Mouse (Mus musculus): Measurements from ENCODE around the gene Thrb.

Gene Thrb

DNA sequence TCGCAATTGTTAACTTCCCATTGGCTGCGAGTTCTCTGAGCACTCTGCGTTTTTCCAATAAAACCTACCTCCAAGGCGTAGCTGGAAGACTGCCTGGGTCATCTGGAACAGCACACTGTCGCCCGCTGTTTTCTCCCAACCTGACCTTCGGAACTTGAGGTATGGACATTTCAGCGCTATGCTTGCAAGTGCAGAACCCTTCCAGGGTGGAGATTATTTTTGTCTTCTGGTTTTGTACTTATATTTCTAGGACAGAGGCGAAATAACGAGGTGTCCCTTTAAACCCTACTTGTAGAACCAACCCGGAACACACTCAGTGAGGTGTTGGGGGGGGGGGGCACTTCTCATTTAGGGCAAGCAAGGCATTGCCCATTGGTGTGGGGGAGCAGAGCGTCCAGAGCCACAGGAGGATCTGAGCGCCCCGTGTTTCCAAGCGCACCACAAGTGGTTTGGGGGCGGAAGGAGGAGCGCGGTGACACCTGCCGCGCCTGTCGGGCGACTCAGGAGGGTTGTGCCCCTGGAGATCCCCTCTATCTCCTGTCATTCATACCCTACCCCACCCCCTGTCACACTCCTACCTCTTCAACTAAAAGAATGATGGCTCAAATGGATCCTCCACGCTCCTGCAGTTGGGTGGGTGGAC lies at the start of gene Thrb:
Gene Thrb (plus strand): TSS at position 576 of the 643 bp plus-strand sequence.
- in situ Hi-C loops (cut with MboI, MseI) = loop anchor here (5.0 to 25.0 kb wide), 3 partner anchors 253 to 502 kb away; no protein-coding TSS in a partner anchor

DNA sequence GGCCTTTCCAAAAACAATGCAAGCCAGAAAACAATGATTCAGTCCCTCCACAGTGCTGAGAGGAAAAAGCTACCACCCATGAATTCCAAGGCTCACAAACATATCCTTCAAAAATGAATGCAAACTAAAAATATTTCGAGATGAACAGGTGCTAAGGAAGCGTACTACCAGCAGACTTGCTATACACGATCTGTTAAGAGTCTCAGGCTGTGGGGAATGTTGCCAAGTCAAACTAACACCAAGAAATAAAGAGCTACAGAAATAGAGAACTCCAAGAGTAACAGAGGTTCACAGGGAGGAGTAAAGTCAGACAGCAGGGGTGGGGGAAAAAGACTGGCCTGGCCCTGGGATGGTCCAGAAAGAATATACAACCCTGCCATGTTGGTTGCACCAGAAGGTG lies 38.4 kb upstream of the Thrb start:
- in situ Hi-C loops (cut with MboI, MseI) = no loop called here

DNA sequence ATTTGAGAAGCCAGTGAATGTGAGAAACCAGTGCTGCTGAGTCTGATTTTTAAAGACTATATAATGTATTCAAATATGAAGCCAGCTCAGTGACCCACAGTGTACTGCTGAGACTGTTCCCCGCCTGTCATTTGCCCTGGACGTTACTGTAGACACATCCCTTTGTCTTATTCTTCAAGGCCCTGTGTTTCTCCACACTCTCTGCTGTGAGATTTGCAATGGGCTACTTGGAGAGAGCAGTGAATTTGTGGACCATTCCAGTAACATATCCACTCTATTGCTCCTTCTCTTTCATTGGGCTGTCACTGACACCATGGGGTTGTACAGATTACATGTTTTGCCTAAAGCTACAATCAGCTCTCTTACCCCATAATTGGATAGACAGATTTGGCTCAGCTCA lies 36.1 kb upstream of the Thrb start:
- in situ Hi-C loops (cut with MboI, MseI) = no loop called here

DNA sequence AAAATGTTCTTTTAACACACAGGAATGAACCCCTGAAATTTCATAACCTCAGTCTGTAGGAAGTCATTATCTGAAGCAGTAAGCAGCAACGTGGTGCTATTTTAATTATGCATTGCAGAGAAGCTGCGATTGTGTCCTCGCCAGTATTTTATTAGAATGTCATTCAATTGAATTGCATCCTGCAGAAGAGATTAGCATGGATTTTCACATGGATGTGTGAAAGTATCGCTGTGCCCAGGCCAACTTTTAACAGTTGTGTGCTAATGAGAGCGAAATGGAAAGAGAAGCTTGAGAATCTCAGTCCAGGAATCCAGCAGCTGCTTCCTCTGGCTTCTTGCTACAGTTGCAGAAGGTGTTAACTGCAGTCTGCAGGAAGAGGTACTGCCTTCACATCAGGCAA lies 30.8 kb upstream of the Thrb start:
- in situ Hi-C loops (cut with MboI, MseI) = no loop called here

DNA sequence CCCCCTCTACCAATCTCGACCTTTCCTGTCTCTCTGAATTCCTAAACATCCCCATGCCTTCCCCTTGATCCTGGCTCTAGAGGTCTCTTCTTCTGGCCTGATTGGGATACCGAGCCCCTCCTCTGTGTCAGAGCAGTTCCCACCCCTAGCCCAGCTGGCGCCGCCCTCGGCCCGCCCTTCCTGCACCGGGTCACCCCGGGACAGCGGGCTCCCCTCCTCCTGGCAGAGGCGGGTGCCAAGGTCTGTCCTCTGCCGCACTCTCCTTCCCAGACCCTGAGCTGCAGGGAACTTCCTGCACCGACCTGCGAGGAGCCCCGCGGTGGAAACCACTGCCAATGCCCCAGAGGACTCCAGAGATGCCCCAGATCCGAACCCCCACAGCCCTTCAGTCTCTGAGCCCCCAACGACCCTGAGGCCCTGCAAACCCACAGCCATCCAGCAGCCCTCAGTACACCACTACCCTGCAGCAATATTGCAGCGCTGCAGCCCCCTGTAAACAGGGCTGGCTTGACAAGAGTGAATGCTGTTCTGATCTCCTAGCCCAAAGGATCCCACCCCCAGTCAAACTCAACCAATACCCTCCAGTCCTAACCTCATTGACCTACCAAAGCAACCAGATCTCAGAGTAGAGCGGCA lies 27.1 kb upstream of the Thrb start:
- in situ Hi-C loops (cut with MboI, MseI) = no loop called here

DNA sequence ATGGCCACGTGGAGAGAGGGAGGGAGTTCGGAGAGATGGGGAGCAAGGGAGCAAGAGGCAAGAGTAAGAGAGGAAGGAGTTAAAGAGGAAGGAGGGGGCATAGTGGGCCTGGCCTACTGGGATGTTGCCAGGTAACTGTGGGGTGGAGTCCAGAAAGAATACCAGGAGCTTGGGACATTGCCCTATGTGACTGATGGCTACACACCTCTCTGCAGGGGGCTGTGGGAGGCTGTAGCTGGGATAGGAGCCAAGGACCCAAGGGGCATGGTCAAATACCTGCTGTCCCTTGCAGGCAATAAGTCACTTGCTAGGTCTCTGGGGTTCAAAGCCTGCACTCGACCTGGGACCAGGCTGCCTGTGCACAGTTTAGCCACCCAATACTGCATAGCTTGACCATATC lies 23.1 kb upstream of the Thrb start:
- in situ Hi-C loops (cut with MboI, MseI) = no loop called here

DNA sequence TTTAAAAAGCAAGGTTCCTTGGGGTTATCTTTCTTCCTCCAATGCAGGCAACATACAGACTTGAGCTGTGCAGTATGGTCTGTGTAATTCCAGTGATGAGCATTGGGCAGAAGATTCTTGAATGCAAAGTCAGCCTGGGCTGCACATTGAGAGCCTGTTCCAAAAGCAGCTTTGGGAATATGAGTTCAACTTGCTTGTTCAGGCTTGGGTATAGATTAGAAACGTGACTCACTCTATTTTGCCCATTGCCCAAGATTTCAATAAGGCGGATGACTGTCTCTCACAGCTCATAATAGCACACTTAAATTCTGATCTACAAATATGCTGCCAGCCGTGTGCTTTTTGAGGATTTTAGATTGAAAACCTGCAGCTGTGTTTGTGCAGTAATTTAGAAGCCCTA lies 18.3 kb upstream of the Thrb start:
- in situ Hi-C loops (cut with MboI, MseI) = no loop called here

DNA sequence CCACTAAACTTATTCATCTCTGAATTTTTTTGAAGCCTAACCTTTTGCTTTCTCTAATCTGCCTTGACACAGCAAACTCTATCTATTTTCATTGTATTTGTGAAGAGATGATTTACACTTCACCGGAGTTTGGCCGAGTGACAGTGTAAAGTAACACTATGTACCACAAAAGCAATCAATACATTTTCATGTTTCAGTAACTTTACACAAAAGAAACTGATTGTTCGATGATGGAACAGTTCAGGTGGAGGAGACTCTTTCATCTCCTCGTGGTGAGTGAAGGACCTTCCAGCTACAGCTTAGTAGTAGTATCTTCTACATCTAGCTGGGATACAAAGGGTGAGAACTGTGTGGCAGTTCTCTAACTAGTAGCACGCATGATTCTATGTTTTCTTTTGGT lies 5.0 kb upstream of the Thrb start:
- in situ Hi-C loops (cut with MboI, MseI) = loop anchor here (25.0 kb wide), 1 partner anchor 507 kb away; no protein-coding TSS in a partner anchor

DNA sequence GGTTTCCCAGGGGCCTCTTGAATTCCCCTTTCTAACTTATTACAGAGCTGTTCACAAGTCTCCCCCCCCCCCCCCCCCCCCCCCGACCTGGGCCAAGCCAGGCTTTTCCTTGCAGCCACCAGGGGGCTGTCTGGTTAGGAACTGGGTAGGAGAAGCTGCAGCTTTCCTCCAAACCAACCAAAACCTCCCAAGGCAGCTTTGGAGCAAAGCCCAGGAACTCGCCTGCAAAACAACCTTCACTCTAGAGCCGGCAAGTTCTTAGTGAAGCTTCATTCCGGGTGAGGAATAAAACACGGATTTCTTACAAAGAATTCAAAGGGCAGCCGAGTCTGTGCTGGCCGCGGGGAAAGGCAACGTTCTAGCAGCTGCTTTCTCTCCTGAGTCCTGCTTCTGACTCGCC lies 1.0 kb upstream of the Thrb start:
- in situ Hi-C loops (cut with MboI, MseI) = loop anchor here (25.0 kb wide), 1 partner anchor 503 kb away; no protein-coding TSS in a partner anchor

DNA sequence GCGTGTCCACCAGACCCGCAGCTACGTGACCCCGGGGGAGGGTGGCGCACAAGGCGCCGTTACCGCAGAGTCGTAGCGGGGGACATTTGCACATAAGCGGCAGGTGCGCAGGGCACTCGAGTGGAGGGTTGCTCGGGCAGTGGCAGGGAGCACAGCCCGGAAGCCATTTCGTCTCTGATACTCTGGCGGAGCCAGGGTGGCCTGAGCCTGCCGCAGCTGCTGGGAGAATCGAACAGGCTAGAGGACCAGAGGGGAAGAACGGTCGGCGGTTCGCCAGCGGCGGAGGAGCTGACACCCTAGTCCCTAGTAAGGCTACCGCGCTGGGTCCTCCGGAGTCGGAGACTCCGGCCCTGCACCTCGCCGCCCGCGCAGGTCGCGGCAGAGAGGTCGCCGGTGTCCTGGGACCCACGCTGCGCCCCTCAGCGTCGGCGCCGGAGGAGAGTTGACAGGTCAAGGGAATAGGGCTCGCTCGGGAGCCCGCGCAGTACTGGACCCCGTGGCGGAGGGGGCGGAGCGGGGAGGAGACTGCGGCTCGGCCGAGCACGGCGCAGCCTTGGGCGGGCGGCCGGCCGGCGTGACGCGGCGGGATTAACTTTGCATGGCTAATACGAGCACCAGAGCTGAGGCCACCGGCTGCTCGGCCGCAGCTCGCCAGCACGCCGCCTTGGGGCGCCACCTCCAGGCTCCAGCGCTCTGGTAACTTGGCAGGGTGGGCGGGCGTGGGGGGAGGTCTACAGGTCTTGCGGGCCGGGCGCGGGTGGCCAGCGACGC lies 453 bp downstream of the Thrb start:
- in situ Hi-C loops (cut with MboI, MseI) = loop anchor here (5.0 to 25.0 kb wide), 3 partner anchors 253 to 502 kb away; no protein-coding TSS in a partner anchor

DNA sequence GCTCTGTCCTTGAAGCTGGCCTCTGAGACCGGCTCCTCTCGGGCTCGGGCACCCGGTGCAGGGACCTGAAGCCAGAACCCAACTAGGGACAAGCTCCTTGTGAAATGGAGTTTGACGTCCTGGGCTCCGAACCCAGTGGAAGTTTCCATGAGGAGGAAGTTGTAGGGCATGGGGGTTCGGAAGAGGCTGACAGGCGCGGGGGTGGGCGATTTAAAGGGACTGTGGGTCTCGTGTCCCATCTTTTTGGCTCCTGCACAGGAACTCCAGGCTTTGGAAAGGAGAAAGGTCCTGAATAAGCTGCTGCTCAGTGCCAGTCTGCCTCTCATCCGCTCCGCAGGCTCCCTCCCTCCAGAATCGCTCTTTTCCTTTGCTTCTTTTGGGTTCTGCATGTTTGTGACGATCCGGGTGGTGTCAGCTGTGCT lies 1.1 kb downstream of the Thrb start:
- in situ Hi-C loops (cut with MboI, MseI) = loop anchor here (5.0 to 25.0 kb wide), 3 partner anchors 254 to 501 kb away; no protein-coding TSS in a partner anchor

DNA sequence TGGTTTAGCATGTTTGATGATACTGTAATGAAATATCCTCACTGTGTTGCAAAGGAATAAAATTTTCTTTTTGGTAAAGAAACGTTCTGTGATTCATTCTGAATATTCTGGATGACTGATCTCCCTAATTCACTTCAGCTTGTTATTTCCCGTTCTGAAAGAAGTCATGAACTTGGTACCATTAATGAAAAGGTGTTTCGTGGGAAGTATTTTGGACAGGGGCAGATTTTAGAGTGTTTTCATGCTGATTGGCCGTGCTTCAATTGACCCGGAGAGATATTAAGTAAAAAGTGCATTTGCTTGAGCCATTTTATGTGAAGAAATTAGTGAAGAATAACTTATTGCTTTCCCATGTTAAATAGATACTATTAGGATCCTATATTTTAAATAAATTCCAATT lies 2.0 kb downstream of the Thrb start:
- in situ Hi-C loops (cut with MboI, MseI) = loop anchor here (5.0 to 25.0 kb wide), 3 partner anchors 255 to 500 kb away; no protein-coding TSS in a partner anchor

DNA sequence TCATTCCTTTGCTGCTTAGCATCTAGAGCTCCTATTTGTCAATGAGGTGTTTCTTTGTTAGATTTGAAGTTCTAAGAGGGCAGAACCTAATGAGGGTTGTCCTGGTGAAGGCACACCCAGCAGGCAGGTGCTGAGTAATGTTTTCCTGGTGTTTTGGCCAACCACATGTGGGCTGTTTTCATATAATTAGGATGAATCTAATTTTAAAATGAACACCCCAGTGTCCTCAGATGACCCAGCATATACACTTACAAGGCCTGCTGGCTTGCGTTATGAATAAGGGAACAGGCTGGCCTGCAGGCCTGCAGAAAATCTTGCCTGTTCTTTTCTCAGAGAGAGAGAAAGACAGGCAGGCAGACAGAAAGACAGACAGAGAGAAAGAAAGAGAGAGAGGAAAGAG lies 14.3 kb downstream of the Thrb start:
- in situ Hi-C loops (cut with MboI, MseI) = loop anchor here (25.0 kb wide), 1 partner anchor 488 kb away; no protein-coding TSS in a partner anchor

DNA sequence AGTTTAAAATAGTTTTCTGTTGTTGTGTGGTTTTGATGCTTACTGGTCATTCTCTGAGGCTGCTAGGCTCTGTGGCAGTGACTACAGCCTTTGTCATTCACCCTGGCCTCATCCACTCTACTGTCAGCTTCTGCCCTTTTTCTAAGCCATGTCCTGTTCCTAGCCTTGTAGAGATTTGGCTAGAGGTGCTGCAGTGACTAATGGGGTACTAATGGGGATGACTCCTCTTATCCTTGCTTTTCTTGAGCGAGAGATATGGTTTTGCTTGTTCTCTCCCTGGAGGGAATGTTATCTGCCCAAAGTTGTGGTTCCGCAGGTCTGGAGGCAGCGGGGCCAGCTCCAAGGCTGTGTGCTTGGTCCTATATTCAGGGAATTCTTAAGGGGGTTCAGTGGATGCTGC lies 15.2 kb downstream of the Thrb start:
- in situ Hi-C loops (cut with MboI, MseI) = no loop called here

DNA sequence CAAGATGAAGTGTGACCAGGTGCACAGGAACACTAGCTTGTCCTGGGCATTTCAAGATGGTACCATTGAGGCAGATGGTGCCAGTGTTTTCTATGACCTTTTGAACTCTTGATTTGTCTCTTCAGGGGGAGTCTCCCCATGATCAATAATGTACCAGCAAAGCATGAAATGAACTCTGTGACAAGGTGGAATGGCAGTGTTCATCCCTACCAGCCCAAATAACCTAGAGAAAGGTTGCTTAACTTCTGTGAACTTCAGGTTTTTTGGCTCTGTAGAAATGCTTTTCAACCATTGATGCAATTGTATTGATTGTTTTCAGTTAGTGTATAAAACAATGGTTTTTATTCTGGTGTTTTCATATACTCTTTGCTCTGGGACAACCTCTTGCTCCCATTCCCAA lies 21.4 kb downstream of the Thrb start:
- in situ Hi-C loops (cut with MboI, MseI) = no loop called here

DNA sequence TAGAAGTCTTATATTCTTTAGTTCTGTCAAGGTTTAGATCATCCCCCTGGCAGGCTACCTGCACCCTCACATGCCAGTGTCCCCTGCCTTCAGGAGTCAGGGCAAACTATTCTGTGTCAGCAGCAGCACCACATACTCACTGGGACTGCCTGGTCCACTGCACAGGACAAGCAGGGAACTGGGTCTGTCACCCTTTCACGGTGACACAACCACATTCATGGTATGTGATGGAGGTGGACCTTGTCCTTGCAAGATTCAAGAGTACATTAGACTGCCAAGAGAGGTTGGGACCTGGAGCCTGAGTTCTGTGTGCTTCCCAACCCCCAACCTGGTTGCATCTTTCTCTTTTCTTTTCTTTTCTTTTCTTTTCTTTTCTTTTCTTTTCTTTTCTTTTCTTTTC lies 24.8 kb downstream of the Thrb start:
- in situ Hi-C loops (cut with MboI, MseI) = no loop called here

DNA sequence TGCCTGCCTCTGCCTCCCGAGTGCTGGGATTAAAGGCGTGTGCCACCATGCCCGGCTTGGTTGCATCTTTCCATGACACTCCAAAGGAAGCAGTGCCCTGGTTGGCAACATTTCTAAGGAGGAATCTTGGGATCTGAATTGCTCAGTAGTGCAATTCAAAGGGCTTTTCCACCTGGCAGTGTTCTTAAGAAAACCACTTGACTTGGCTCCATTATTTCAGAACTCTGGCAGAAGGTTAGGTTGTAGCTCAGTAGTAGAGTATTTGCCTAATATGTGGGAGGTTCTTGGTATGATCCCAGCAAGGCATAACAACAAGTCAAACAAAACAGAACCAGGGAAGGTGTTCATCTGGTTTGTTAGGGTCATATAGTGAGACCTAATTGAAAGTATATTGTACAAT lies 25.4 kb downstream of the Thrb start:
- in situ Hi-C loops (cut with MboI, MseI) = no loop called here

DNA sequence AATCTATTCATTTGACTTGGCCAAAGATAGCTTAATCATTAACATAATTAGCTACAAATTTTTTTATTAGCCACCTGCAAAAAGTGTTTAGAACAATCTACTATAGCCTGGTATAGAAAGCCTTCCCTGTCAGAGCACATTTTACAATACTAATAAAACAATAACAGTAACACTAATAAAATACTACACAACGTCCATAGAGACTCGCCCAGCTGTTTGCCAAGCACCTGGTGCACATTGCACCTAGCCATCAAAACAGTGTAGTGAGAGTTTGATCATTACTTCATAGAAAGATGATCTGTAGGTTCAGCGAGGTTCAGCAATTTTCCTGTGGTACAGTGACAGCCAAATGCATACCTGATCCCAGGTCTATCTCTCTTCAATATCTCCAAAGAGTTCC lies 26.9 kb downstream of the Thrb start:
- in situ Hi-C loops (cut with MboI, MseI) = no loop called here

DNA sequence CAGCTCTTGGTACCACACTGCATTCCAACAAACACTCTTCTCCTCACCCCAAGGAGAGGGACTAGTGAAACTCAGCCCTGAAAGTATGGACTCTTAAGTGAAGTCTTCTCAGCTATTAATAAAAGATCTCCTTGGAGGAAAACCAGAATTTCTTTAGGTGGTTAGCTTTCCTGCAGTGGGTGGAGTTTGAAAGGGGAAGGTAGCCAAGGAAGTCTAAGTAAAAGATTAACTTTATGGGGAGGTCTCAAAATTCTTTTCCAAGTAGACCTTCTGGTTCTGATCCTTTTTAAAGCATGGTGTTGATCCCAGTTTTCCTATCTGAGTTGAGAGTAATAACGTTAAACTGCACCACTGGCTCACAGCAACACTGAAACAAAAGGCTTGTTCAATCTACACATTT lies 31.2 kb downstream of the Thrb start:
- in situ Hi-C loops (cut with MboI, MseI) = no loop called here

DNA sequence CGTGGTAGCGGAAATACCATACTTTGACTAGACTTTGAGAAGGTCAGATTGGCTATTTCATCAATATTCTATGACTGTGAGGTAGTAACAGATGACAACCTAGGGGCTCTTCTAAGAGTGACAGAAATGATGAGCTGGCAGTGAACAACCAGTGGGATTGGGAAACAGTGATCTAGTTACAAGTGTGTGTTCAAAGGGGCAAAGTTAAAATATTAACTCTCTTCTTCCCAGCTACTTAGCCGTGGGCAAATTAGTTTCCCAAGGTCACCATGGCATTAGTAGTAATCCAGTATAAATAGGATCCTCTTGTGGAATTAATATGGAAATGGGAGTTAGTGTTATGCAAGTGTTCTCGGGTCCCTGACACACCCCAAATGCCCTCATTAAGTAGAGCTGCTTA lies 35.5 kb downstream of the Thrb start:
- in situ Hi-C loops (cut with MboI, MseI) = no loop called here

DNA sequence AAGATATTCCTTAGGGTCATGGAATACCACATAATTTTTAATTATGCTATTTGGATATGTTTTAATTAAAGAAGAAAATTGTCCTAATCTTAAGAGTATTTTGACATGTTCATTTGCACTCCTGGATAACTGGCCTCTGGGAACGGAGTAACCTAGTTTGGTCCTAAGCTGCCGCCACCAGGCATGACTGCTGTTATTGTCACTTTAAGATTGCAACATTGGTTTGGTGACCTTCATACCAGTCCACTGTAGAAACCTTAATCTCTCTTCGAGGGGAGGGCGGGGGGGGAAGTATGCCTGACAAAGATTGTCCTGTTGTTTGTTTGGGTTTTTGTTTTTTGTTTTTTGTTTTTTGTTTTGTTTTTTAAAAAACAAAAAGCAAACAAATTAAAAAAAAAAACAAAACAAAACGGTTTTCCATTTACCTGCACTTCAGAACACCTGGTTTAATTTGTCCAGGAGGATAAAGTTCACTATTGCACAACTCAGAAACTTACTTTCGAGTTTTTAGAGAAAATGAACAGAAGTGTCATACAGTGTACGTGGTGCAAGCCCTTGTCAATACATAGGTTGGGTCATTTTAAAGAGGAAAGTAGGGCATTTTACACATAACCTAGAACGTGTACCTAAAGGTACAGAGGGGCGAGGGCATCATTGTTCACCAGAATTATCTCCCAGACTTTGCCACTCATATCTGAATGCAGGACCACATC lies 38.0 kb downstream of the Thrb start:
- in situ Hi-C loops (cut with MboI, MseI) = no loop called here

DNA sequence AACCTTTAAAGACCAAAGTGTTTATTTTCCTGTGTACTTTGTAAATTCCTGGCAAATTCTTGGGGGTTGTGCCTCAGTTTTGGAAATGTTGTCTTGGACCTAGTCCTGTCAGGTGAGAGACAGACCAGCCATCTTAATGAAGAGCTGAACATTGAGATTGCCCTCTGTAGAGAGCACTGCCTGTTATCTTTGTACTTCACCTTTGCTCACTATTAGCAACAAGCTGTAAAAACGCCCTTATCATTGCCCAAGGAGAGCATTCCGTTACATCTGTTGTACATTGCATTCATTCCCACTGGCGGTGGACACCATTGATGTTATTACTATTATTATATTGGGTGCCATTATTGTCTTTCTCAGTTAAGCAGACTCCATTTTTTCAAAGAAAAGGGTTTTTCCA lies 40.2 kb downstream of the Thrb start:
- in situ Hi-C loops (cut with MboI, MseI) = no loop called here

Data from T-helper 1 cell (primary cell).